Mouse (Mus musculus) embryo, embryonic 11 days (tissue): Measurements from ENCODE around the gene Tmem245.

Experiments used
- DNase-seq: peaks from one replicate; pipeline ENCODE4 v3.0.0-alpha.2; 2015

Gene Tmem245

DNA sequence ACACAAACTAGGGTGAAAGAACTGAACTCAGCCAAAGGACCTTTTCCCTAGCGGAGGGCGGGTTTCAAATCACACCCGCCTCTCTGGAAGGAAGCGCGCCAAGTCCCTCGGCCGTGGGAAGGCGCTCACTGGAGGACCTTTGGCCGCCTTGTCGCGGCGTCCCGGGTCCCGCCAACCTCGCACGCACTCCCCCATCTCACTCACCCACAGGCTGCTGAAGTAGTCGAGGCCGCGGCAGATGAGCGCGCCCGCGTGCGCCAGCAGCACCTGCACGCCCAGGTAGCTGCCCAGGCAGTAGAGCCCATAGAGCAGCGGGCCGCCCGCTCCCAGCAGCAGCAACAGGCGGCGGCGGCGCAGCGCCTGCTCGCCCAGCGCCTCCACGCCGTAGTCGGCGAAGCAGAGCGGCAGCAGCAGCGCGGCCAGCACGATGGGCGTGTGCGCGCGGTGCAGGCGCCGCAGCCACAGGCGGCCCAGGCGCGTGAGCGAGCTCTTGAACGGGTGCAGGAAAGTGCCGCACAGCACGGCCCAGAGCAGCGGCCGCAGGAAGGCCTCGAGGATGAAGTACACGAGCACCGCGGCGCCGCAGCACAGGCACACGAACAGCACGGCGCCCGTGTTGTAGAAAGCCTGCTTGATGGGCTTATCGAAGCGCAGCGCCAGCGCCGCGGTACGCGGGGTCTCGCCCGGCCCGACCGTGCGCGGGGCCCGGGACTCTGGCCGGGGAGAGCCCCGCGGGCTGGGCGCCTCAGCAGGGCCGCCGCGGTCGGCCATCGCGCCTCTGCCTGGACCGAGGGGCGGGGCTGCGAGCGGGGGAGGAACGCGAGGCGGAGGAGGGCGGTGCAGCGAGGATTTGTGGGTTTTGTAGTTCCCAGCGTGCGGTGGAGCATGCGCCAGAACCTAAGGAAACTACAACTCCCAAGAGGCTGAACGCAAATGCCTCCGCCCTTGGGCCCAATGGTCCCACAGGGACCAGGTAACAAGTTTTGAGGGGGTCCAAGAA, at the start of gene Tmem245:
Gene Tmem245 (minus strand): TSS at position 797 of the 1,000 bp plus-strand sequence.
- peak; percentile 97 for DNase-seq

- DNase-seq = no peak
Observed at GRCm38 (mm10) chr4:56993331-56993730, 46.1 kb upstream of the Tmem245 start.

DNA sequence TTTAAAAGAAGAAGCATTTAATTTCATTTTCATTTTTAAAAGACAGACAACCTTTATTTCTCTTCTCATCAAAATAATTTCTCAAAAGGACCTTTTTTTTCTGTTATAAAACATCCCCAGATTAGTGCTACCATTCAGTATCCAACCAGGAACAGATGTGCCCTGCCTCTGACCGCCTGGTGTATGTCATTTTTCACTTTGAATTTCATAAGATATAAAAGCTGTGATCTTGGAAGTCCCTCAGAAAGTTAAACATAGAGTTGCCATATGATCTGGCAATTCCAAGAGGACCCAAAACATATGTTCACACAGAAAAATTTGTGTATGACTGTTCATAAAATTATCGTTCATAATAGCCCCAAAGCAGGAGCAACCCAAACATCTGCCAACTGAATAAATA, 44.7 kb upstream of the Tmem245 start:
- DNase-seq = no peak

DNA sequence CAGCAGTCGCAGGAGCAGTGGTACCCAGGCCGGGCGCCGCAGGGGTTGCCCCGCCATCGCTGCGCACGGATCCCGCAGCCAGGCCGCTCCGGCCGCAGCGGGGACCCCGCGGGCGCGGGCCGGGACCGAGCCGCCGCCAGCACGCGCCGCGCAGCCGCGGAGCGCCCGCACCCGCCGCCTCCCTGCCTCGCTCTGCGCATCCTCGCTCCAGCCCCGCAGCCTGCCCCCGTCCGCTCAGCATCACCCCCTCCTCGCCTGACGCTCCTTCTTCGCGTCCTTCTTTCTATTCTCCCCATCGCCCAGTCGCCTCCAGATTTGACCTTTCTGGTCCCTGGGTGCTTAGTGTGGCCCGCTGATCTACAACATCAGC, 43.0 kb upstream of the Tmem245 start, which contains the start of gene Frrs1l:
Gene Frrs1l (minus strand): TSS at position 177 of the 370 bp plus-strand sequence.
- DNase-seq = peak; percentile 58

DNA sequence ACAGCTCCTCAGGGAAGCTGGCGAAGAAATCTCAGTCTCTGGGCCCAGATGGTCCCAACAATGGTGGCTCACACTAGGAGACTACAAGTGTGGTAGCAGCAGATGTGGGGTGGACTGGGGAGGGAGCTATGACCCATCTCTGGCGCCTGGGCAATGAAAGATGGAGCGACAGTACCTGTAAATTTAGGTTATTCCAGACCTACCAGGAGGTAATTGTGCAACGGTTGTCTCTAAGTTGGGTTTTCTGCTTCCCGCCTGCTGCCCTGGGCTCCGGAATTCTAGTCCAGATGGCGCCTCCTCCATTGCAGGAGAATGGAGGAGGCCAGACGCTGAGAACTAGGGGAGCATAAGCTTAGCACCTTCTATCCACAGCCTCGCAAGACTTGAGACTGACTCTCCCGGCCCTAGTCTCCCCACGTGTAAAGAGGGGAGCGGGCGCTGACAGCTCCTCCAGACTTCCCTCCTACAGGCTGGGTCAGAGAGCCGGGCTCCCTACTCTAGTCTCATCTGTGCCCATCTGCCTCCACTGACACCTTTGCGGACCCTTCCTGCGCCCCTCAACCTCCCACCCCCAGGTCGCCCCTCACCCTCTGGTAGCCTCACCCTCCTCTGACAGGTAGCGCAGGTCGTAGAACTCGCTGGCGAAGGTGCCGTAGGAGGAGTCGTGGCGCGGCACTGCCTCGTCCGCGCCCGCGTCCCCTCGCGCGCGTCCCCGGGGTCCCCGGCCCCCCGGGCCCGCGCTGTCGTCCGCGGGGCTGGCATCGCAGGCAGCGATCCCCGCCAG, 42.4 kb upstream of the Tmem245 start:
- peak; percentile 31 for DNase-seq

- no peak for DNase-seq
Observed at GRCm38 (mm10) chr4:56965586-56966179, 18.4 kb upstream of the Tmem245 start.

DNA sequence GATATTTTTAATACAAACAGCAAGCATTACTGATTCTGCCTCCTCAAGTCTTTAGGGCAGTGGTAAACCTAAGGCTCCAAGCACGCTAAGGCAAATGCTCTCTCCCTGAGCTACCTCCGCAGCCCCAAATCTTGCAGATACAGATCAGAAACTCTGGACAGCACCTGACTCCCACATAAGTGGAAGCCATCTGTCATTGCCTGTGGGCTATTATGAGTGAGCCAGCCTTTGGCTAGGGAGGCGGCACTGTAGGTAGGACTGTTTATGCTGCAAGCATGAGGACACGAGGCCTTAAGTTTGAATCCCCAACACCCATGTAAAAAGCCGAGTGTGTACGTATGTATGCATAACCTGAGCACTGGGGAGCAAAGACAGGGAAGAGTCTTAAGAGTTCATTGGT, 16.4 kb upstream of the Tmem245 start:
- no peak for DNase-seq

GRCm38 (mm10) chr4:56961320-56961925, 14.2 kb upstream of the Tmem245 start:
- no peak for DNase-seq

GRCm38 (mm10) chr4:56957518-56957917, 10.3 kb upstream of the Tmem245 start:
- DNase-seq = no peak

DNA sequence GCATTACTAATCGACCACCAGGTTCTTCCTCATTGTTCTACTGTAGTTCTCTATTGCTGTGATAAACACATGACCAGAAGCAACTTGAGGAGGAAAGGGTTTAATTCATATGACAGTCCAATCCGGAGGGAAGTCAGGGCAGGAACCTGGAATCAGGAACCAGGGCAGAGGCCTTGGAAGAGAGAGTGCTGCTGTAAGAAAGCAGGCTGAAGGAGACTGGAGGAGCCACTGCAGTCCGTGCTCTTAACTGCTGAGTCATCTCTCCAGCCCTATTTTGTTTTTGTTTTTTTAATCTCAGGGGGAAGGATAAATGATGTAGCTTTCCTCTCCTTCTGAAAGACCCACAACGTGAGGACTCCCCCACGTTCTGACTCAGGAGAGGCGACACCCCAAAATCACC, 6.0 kb upstream of the Tmem245 start:
- no peak for DNase-seq

GRCm38 (mm10) chr4:56951701-56952100, 4.5 kb upstream of the Tmem245 start:
- DNase-seq = no peak

- DNase-seq = no peak
Observed at GRCm38 (mm10) chr4:56949494-56949893, 2.3 kb upstream of the Tmem245 start.

DNA sequence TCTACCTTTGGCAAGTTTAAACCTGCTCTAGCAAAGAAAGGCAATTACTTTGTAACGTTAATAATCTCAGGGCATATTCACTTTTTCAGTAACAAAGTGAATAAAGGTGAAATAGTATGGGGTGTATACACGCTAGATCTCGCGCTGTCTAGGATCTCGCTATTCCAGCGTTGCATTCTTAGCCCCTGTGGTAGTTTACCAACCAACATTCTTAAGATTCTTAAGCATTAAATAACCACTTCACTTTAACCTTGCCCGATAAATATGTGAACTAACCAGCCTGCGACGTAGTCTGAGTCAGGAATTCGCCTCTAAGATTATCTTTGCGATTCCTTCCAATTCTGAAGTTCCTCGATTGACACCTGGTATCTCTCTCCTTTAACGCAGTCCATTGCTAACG, 1.1 kb downstream of the Tmem245 start:
- DNase-seq = peak; percentile 48

DNA sequence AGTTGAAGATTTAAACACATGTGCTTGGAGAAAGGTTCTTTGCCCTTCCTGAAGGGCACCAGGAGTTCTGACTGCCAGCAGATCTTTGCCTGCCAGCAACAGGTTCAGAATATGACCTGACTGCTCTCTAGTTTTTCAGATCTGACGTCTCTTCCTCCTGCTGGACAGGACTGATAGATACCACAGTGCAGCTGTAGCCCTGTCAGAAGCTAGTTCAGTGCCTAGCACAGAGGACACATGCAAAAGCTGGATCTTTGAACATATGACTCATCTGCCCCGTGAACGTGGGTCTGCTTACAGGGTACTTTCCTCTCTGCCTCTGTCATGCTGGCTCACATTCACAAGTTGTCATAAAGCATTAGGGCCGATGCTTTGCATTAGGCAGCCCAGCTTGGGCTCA, 3.0 kb downstream of the Tmem245 start:
- no peak for DNase-seq

DNA sequence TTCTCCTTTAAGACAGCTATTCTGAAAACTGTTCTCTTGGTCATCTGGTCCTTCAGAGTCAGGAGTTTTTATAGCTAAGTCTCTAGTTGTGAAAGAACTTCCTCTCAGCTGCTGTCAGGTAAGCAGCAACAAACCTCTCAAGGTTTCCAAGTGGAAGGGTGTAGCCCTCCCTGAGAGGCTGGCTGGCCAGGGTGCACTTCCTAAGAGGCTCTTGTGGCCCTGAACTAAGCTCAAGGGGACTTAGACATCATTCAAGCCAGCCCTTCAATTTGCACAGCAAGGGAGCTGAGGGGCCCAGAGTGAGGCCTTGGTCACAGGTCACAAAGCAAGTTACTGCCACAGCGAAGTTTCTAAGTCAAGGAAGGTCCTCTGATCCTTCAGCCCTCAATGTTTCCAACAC, 4.0 kb downstream of the Tmem245 start:
- DNase-seq = no peak

DNA sequence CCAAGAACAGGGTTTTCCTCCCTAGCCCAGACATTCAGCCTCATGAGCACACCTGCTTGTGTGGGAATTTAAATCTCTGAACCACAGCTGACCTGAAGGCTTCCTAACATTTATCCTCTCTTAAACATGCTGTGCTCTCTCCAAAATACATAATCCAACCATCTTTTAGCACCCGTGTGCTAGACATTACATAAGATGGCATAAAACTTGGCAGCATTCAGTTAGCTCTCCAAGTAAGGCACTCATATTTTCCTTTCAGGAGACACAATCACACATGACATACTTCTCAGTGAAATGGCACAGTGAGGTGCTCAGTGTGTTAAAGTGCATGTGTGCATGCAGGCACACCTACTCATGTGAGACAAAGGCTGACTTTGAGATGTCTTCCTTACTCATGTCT, 4.7 kb downstream of the Tmem245 start:
- DNase-seq = no peak

GRCm38 (mm10) chr4:56941481-56941880, 5.8 kb downstream of the Tmem245 start:
- no peak for DNase-seq

DNA sequence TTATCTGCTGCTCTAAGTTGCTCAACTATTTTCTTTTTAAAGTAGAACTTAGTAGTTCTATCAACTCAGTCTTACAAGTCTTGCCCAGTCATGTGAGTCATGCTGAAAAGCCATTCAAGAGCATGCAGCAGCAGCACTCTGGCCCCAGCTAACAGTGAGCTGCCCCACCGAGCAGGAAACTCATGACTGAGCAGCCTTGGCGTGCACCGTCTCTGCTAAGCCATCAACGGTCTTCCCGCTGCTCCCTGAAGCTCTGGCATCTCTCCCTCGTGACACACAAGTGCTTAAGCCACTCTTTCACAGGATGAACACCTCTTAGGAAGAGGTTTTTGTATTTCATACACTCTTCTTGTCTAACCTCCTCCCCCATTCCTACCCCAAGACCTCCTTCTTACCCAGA, 10.1 kb downstream of the Tmem245 start:
- DNase-seq = no peak

DNA sequence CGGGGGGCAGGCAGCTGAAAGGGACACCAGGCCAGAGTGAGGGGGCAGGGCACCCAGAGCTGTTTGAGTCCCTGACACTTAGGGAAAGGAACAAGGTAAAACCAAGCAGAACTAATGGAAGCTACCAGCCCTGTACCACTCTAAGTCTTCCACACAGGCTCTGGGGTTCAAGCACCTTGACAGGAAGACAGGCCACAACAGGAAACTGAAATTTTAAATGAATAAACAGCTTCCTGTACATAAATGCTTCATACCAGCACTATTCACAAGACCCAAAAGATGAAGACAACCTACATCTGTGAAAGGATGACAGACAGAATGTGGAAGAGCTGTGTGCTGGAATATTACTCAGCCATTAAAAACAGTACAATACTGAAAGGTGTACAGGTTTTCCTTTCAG, 11.9 kb downstream of the Tmem245 start:
- DNase-seq = no peak

DNA sequence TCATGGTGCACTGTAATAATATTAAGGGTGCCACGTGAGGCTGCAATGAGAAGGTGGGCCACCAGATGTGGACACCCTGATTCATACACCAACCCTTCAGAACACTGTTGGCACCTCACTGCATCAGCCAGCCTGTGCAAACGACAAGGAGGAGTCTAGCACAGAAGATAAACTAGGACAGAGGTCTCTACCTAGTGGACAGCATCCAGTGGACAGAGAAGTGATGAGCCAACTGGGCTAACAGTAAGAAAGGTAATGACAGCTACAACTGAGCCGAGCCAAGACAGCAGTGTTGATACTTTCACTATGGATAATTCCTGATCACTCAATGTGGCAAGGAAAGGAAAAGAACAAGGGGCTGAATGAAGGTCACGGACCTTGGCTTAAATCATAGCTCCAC, 14.1 kb downstream of the Tmem245 start:
- DNase-seq = no peak

DNA sequence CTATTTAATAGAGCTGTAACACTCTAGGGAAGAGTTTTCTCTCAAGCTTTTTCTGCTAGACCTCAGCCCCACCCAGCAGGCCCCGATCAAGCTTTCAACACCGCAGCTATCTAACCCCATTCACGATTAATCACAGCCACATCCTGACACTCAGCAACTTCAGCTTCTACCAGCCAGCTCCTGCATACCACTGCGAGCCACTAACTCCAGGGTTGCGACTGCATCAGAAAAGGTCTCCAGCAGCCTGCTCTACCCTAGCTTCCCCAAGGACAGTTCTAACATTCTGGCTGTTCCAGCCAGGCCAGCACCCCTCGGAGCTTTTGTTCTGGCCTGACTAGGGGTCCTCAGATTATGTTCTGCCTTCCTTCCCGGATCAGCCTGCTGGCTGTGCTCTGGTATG, 15.1 kb downstream of the Tmem245 start:
- DNase-seq = no peak

GRCm38 (mm10) chr4:56930312-56930711, 16.9 kb downstream of the Tmem245 start:
- no peak for DNase-seq

GRCm38 (mm10) chr4:56926971-56927370, 20.3 kb downstream of the Tmem245 start:
- no peak for DNase-seq
